Mouse (Mus musculus): ENCODE measurements around the gene Camta1. TPM values are rescaled to one million over a fixed set of nuclear protein-coding genes. Genes with fewer than 3 reads are reported as not detected.
A peak's percentile ranks its signal among the peaks of the same experiment; 100 is the strongest.

Camta1 gene
- polyA plus RNA-seq, 2 experiments, result 7.3 to 32.8 TPM

DNA sequence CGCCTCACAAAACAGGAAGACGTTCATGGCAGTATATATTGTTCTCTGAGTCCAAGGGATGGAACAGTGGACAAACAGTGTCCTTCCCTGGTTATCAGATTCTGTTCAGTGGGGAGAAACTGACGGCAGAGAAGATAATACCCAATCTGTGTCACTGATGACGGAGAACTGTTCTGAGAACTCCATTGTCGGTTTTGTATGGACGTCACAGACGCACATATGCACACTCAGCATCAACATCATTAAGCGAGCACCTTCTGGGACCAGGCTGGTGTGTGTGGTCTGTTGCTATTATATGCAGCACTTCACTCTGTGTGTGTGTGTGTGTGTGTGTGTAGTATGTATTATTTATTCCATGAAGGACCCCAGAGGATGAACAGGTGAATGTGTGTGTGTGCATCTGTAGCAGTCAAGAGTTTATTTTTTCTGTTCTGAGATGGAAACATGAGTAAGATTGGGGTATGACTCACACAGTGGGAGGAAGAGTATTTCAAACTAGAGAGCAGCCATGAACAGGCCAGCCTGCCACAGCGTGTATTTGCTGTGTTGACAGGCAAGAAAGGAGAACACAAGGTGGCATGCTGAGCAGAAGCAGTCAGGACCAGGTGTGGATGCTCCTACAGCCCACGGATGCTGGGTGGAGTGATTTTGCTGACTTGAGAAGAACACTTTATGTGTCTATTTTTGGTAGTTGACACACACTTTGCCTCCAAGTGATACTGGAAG lies 946.3 kb downstream of the Camta1 start:
- Histone ChIP-seq H3K27ac (peak overlapping the region; percentile 15; the same call in 1 of the 2 replicates), H3K36me3 (replicated peaks; ENCODE audit: control insufficient read depth, insufficient read depth, low read depth) (no peaks in the 10 kb centered on the region), H3K9me3 (ENCODE audit: control insufficient read depth, low read length) (no peaks in the 10 kb centered on the region), H3K27me3 (ENCODE audit: control insufficient read depth, insufficient read depth, low read length) (no peaks in the 10 kb centered on the region), H3K4me3 (ENCODE audit: insufficient read depth in 1 of 2, low read depth in 2 of 2, low read length in 2 of 2) (peak overlapping the region; percentile 75 to 76), H3K4me2 (ENCODE audit: low read depth) (peak overlapping the region; percentile 71), H3K9ac (replicated peaks) (peak overlapping the region; percentile 72), H3K4me1 (replicated peaks; ENCODE audit: control insufficient read depth in 2 of 2, insufficient read depth in 2 of 2, low read length in 1 of 2) (peaks cover 9 to 17% of the 10 kb centered on the region in 2 experiments)
- no peak for ATAC-seq (ENCODE audit: insufficient read depth)
- 41% methylated on average over 10 of the region's 10 CpGs for WGBS (ENCODE audit: insufficient replicate concordance)
- no peak for TF ChIP-seq CTCF (IDR thresholded peaks at IDR 0.05; ENCODE audit: low read depth)
- no peak for TF ChIP-seq EP300 (IDR thresholded peaks at IDR 0.05; ENCODE audit: low read depth)
- no peak for DNase-seq (ENCODE audit: low read depth in 3 of 3, low spot score in 3 of 3)

DNA sequence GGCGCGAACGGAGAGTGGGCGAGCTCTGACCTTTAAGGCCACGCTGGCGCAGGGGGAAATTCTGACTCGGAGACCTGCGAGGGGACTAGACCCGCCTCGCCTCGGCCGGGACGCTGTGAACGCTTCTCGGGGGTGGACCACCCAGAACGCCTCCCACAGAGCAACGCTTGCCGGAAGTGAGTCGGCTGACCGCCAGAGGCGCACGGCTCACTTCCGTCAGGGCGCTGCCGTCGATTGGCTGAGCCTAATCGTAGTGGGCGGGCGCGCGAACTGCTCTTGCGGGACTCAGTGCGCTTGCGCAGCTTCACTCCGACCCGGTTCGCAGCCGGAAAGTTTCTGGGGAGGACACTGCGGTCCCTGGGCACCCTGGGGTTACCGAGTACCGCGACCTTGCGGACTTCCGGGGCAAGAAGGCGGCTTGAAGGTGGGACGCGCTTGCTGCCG lies 947.4 kb downstream of the Camta1 start, which contains the start of the genes Park7 and Tnfrsf9:
Gene Park7, minus strand, starts transcription at position 148 of the 444 bp plus-strand sequence.
Gene Tnfrsf9, plus strand, starts transcription at position 273 of the 444 bp plus-strand sequence.
- Histone ChIP-seq H3K27ac (peak within 1 kb of the TSS; percentile 74), H3K9ac (replicated peaks) (peak within 1 kb of the TSS; percentile 76), H3K4me1 (replicated peaks; ENCODE audit: control insufficient read depth in 2 of 2, insufficient read depth in 2 of 2, low read length in 1 of 2) (peaks cover 12 to 20% of the 10 kb centered on the region in 2 experiments), H3K36me3 (replicated peaks; ENCODE audit: control insufficient read depth, insufficient read depth, low read depth) (no peaks in the 10 kb centered on the region), H3K4me2 (ENCODE audit: low read depth) (peak within 1 kb of the TSS; percentile 71), H3K27me3 (ENCODE audit: control insufficient read depth, insufficient read depth, low read length) (no peaks in the 10 kb centered on the region), H3K9me3 (ENCODE audit: control insufficient read depth, low read length) (no peaks in the 10 kb centered on the region), H3K4me3 (ENCODE audit: insufficient read depth in 1 of 2, low read depth in 2 of 2, low read length in 2 of 2) (peak within 1 kb of the TSS; percentile 76)
- ATAC-seq (ENCODE audit: insufficient read depth), result peak; percentile 84
- WGBS (ENCODE audit: insufficient replicate concordance), result under 1% methylated on average over 48 of the region's 48 CpGs
- DNase-seq (ENCODE audit: low read depth in 3 of 3, low spot score in 3 of 3), result peak; percentile 92 to 93 (median 92)
- no peak for TF ChIP-seq EP300 (IDR thresholded peaks at IDR 0.05; ENCODE audit: low read depth)
- TF ChIP-seq CTCF (IDR thresholded peaks at IDR 0.05; ENCODE audit: low read depth), result peak; percentile 92

DNA sequence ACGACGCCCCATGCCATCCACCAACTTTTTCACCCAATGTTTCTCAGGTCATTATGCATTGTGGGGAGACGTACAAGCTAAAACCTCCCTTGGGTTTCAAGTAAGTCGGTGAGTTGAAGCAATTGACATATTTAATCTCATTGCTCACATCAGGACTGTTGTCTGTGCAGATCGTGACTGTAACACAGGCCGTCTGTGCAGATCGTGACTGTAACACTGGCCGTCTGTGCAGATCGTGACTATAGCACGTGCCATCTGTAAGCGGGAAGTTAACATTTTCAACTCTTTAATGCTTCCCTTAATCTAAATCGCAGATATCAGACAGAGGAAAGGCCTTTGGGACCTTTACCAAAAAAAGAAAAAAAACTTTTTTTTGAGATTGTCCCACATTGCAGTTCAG lies 947.9 kb downstream of the Camta1 start:
- Histone ChIP-seq H3K9me3 (ENCODE audit: control insufficient read depth, low read length) (no peaks in the 10 kb centered on the region), H3K9ac (replicated peaks) (peak overlapping the region; percentile 76), H3K4me2 (ENCODE audit: low read depth) (peak overlapping the region; percentile 71), H3K4me1 (replicated peaks; ENCODE audit: control insufficient read depth in 2 of 2, insufficient read depth in 2 of 2, low read length in 1 of 2) (peaks cover 12 to 24% of the 10 kb centered on the region in 2 experiments), H3K36me3 (replicated peaks; ENCODE audit: control insufficient read depth, insufficient read depth, low read depth) (no peaks in the 10 kb centered on the region), H3K27ac (peak overlapping the region; percentile 74), H3K4me3 (ENCODE audit: insufficient read depth in 1 of 2, low read depth in 2 of 2, low read length in 2 of 2) (peak overlapping the region; percentile 76), H3K27me3 (ENCODE audit: control insufficient read depth, insufficient read depth, low read length) (no peaks in the 10 kb centered on the region)
- TF ChIP-seq CTCF (IDR thresholded peaks at IDR 0.05; ENCODE audit: low read depth), result no peak
- TF ChIP-seq EP300 (IDR thresholded peaks at IDR 0.05; ENCODE audit: low read depth), result no peak
- ATAC-seq (ENCODE audit: insufficient read depth) (no peak), DNase-seq (ENCODE audit: low read depth in 3 of 3, low spot score in 3 of 3) (no peak)
- 14% methylated on average over 12 of the region's 12 CpGs for WGBS (ENCODE audit: insufficient replicate concordance)

DNA sequence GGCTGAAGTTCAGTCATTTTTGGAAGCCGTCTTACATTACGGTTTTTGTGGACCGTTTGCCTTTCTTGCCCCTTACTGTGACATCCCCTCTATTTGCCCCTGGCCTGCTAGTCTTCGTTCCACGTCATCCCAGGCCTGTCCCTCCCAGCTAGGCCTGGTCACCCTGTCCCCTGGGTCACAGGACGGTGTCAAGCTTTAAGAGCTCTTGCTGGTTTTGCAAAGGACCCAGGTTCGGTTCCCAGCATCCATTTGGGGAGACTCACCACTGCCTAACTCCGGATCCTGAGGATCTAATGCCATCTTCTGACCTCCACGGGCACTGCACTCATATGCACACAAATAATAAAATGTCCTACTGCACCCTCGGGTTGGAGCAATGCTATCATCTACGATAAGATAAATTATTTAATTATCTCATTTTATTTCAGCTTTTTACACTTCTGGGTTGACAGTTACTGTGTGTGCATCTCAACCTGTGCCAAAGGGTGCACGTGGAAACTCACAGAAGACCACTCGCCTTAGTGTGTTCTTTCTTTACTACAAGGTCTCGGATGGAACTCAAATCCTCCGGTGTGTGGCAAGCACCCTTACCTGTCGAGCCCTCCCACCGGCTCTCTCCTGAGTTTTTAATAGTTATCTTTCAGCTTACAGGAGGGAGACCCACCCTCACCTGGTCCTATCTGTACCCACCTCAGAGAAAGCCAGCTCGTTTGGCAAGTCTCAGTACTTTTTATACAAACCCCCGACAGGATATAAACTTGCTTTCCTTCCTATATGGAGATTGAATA lies 951.3 kb downstream of the Camta1 start:
- H3K4me2 ChIP-seq (ENCODE audit: low read depth), result peak overlapping the region; percentile 93
- peaks cover 7% of the 10 kb centered on the region for H3K36me3 ChIP-seq (replicated peaks; ENCODE audit: control insufficient read depth, insufficient read depth, low read depth)
- 77% methylated on average over 19 of the region's 19 CpGs for WGBS (ENCODE audit: insufficient replicate concordance)
- H3K4me3 ChIP-seq (ENCODE audit: insufficient read depth in 1 of 2, low read depth in 2 of 2, low read length in 2 of 2), result peak overlapping the region; percentile 19 to 83; a peak in 3 of 4 replicates
- no peaks in the 10 kb centered on the region for H3K27me3 ChIP-seq (ENCODE audit: control insufficient read depth, insufficient read depth, low read length)
- H3K4me1 ChIP-seq (replicated peaks; ENCODE audit: control insufficient read depth in 2 of 2, insufficient read depth in 2 of 2, low read length in 1 of 2), result peaks cover 12 to 28% of the 10 kb centered on the region in 2 experiments
- H3K9me3 ChIP-seq (ENCODE audit: control insufficient read depth, low read length), result no peaks in the 10 kb centered on the region
- DNase-seq (ENCODE audit: low read depth in 3 of 3, low spot score in 3 of 3), result no peak
- TF ChIP-seq CTCF (IDR thresholded peaks at IDR 0.05; ENCODE audit: low read depth) (peak; percentile 2; the same call in 1 of the 2 replicates), EP300 (IDR thresholded peaks at IDR 0.05; ENCODE audit: low read depth) (no peak)
- ATAC-seq (ENCODE audit: insufficient read depth), result no peak
- 0 out of 2 replicates have a peak overlapping the region, but pooled peaks have one; percentile 24 for H3K9ac ChIP-seq (replicated peaks)
- peak overlapping the region; percentile 61 for H3K27ac ChIP-seq
